Mouse (Mus musculus) regulatory T cell (primary cell): ENCODE measurements around the gene Serp2.

Source experiments
- in situ Hi-C: fragments of 300-600 bp; cut with MboI, MseI; formaldehyde crosslinking; loops from one replicate; pipeline ENCODE4 v1.15.1; 2025; ENCODE audit warnings: high pct_unique_total_duplicates

The Serp2 gene

GRCm38 (mm10) chr14:76498210-76498609 lies 58.5 kb downstream of the Serp2 start:
- in situ Hi-C loops = no loop called here

- in situ Hi-C loops = no loop called here
Observed at GRCm38 (mm10) chr14:76497187-76497586, 59.5 kb downstream of the Serp2 start.

GRCm38 (mm10) chr14:76495022-76495421 lies 61.7 kb downstream of the Serp2 start:
- in situ Hi-C loops = no loop called here

GRCm38 (mm10) chr14:76489128-76489527 lies 67.6 kb downstream of the Serp2 start:
- in situ Hi-C loops = no loop called here

- in situ Hi-C loops = no loop called here
Observed at GRCm38 (mm10) chr14:76488101-76489044, 68.3 kb downstream of the Serp2 start.

GRCm38 (mm10) chr14:76487609-76488008 lies 69.1 kb downstream of the Serp2 start:
- in situ Hi-C loops = no loop called here

- in situ Hi-C loops = loop anchor here (5.0 kb wide), 1 partner anchor 524 kb away; no protein-coding TSS in a partner anchor
Observed at GRCm38 (mm10) chr14:76483701-76484100, 73.0 kb downstream of the Serp2 start.
